Mouse (Mus musculus) mouse embryonic stem cell (cell line): ENCODE results near the gene 4921507P07Rik.

Experiments used
- in situ Hi-C, 2 experiments: fragments of 300-500 bp; cut with MboI; formaldehyde crosslinking; loops; 1 replicate in 1 of 2; 3 replicates in 1 of 2; pipeline ENCODE4 v1.14.3; 2019 to 2020; ENCODE audit warnings: low sequenced_read_pairs in 2 of 2, low pct_unique_long_range_greater_than_20kb in 1 of 2, mixed read lengths in 1 of 2; ENCODE audit not compliant: unreplicated experiment in 1 of 2

The 4921507P07Rik gene

GRCm38 (mm10) chr6:50524261-50524896, 72.1 kb downstream of the 4921507P07Rik start:
- in situ Hi-C loops: no loop called here
